Mouse (Mus musculus): ENCODE results near the gene Atad5. TPM values are rescaled to one million over a fixed set of nuclear protein-coding genes. Genes with fewer than 3 reads are reported as not detected.
A peak's percentile ranks its signal among the peaks of the same experiment; 100 is the strongest.

Gene Atad5
- total RNA-seq, 1 experiment from 2014 or later, result 54.9 TPM

- ATAC-seq (replicated peaks; ENCODE audit: low read depth, poor library complexity, severe bottlenecking), result peak; percentile 91
These were observed 8.1 kb upstream of the Atad5 start, which contains the start of gene Crlf3 for GRCm38 (mm10) chr11:80080826-80081728. Gene Crlf3 (minus strand): TSS chr11:80080991.

GRCm38 (mm10) chr11:80081786-80082319 is 7.3 kb upstream of the Atad5 start:
- ATAC-seq (replicated peaks; ENCODE audit: low read depth, poor library complexity, severe bottlenecking), result no peak

- ATAC-seq (replicated peaks; ENCODE audit: low read depth, poor library complexity, severe bottlenecking), result peak; percentile 24; the same call in 1 of the 2 replicates
These were observed 3.7 kb upstream of the Atad5 start for GRCm38 (mm10) chr11:80085356-80086055.

GRCm38 (mm10) chr11:80086844-80087243 is 2.4 kb upstream of the Atad5 start:
- peak; percentile 70 for ATAC-seq (replicated peaks; ENCODE audit: low read depth, poor library complexity, severe bottlenecking)

- no peak for ATAC-seq (replicated peaks; ENCODE audit: low read depth, poor library complexity, severe bottlenecking)
These were observed 616 bp downstream of the Atad5 start for GRCm38 (mm10) chr11:80089817-80090214.

GRCm38 (mm10) chr11:80090555-80091164 is 1.5 kb downstream of the Atad5 start:
- ATAC-seq (replicated peaks; ENCODE audit: low read depth, poor library complexity, severe bottlenecking), result no peak

GRCm38 (mm10) chr11:80098444-80099056 is 9.3 kb downstream of the Atad5 start:
- ATAC-seq (replicated peaks; ENCODE audit: low read depth, poor library complexity, severe bottlenecking), result no peak

- ATAC-seq (replicated peaks; ENCODE audit: low read depth, poor library complexity, severe bottlenecking), result no peak
These were observed 12.1 kb downstream of the Atad5 start for GRCm38 (mm10) chr11:80101298-80101697.

GRCm38 (mm10) chr11:80104407-80104806 is 15.2 kb downstream of the Atad5 start:
- ATAC-seq (replicated peaks; ENCODE audit: low read depth, poor library complexity, severe bottlenecking), result no peak

GRCm38 (mm10) chr11:80116411-80116810 is 27.2 kb downstream of the Atad5 start:
- ATAC-seq (replicated peaks; ENCODE audit: low read depth, poor library complexity, severe bottlenecking), result no peak

GRCm38 (mm10) chr11:80132050-80132449 is 42.9 kb downstream of the Atad5 start:
- no peak for ATAC-seq (replicated peaks; ENCODE audit: low read depth, poor library complexity, severe bottlenecking)

GRCm38 (mm10) chr11:80134744-80135143 is 45.5 kb downstream of the Atad5 start:
- ATAC-seq (replicated peaks; ENCODE audit: low read depth, poor library complexity, severe bottlenecking), result no peak

- no peak for ATAC-seq (replicated peaks; ENCODE audit: low read depth, poor library complexity, severe bottlenecking)
These were observed 46.9 kb downstream of the Atad5 start for GRCm38 (mm10) chr11:80135954-80136683.

GRCm38 (mm10) chr11:80136786-80137185 is 47.6 kb downstream of the Atad5 start:
- ATAC-seq (replicated peaks; ENCODE audit: low read depth, poor library complexity, severe bottlenecking), result no peak

- no peak for ATAC-seq (replicated peaks; ENCODE audit: low read depth, poor library complexity, severe bottlenecking)
These were observed 48.6 kb downstream of the Atad5 start for GRCm38 (mm10) chr11:80137773-80138172.

GRCm38 (mm10) chr11:80141825-80142521 is 52.8 kb downstream of the Atad5 start, which contains the start of gene Tefm:
Gene Tefm (minus strand): TSS chr11:80142175.
- ATAC-seq (replicated peaks; ENCODE audit: low read depth, poor library complexity, severe bottlenecking), result peak; percentile 86

- no peak for ATAC-seq (replicated peaks; ENCODE audit: low read depth, poor library complexity, severe bottlenecking)
These were observed 53.7 kb downstream of the Atad5 start for GRCm38 (mm10) chr11:80142872-80143271.

GRCm38 (mm10) chr11:80145787-80146275 is 56.6 kb downstream of the Atad5 start:
- ATAC-seq (replicated peaks; ENCODE audit: low read depth, poor library complexity, severe bottlenecking), result peak; percentile 55
